Mouse (Mus musculus) embryo, embryonic 11.5 days (tissue): ENCODE results near the gene Opalin.

Source experiments
- DNase-seq: peaks from one replicate; pipeline ENCODE4 v3.0.0-alpha.2; 2012; ENCODE audit warnings: low read depth, low spot score

Opalin gene

DNA sequence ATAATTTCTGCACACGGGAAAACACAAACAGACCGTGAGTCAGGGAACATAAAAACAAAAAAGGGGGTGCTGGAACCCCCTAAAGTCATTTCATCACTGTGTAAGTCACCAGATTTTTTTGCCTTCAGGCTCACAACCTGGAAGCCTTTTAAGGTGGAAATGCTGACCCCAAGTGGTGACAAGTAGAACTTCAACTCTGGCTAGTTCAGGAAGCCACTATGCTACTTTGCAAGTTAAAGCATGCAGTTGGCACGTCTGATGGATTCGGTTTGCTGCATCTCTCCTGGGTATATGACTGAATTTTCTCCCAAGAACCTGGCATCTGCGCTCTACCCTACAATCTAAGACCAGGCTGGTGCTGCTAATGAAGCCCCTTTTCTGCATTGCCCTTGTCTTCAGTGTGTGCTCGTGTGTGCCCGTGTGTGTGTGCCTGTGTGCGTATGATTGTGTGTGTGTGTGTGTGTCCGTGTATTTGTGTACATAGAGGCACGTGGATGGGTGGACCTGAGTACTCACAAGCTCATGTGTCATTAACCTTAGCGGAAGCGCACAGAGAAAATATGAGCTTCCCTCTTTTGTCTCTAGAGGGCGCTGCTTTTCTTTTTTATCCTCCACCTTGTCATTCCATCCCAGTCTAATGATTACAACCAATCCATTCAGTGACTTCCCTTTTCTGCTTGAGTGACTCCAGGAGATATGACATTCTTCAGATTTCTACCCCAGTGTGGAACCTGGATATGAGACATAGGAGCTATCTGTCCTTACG lies 60.8 kb downstream of the Opalin start:
- peak; percentile 57 for DNase-seq

- no peak for DNase-seq
These were observed 62.9 kb downstream of the Opalin start for GRCm38 (mm10) chr19:41014003-41014402.

DNA sequence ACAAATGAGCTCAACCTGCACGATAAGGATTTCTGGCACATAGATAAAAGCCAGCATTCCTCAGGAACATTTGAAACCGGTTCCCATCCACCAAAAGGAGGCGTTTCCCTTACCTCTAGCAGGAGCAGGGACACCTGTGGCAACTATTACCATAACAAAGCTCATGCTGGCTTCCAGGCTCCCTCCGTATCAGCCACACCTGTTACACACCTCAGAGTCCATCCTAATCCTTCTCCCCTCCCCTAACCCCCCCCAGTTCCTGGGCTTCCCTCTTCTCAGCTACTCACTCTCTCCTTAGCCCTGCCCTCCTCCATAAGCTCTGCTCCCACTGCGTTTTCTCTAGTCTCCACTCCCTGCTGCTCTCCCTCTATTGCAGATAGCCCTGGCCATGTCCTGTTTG lies 63.3 kb downstream of the Opalin start:
- DNase-seq: no peak
